Mouse (Mus musculus): ENCODE measurements around the gene C130026I21Rik. TPM values are rescaled to one million over a fixed set of nuclear protein-coding genes. Genes with fewer than 3 reads are reported as not detected.
A peak's percentile ranks its signal among the peaks of the same experiment; 100 is the strongest.
"Not testable (repeated sequence)": the region's sequence is repeated elsewhere in the genome, so short reads cannot be mapped to it uniquely, and the experiment has no call there.

C130026I21Rik gene
- polyA plus RNA-seq, 1 experiment from 2014 or later, result 0.09 TPM

GRCm38 (mm10) chr1:85118341-85118740, 152.0 kb downstream of the C130026I21Rik start:
- H3K27me3 ChIP-seq; ATAC-seq (ENCODE audit: insufficient number of reproducible peaks, low FRiP score, low TSS enrichment, low read depth); H3K36me3 ChIP-seq; H3K4me2 ChIP-seq (replicated peaks); H3K4me3 ChIP-seq (replicated peaks); H3K27ac ChIP-seq (replicated peaks); H3K9me3 ChIP-seq (replicated peaks); H3K9ac ChIP-seq; H3K4me1 ChIP-seq: not testable (repeated sequence)
- WGBS, result 70% methylated on average over 5 of the region's 6 CpGs

- not testable (repeated sequence) for H3K4me1 ChIP-seq; H3K27ac ChIP-seq (replicated peaks); ATAC-seq (ENCODE audit: insufficient number of reproducible peaks, low FRiP score, low TSS enrichment, low read depth); H3K4me2 ChIP-seq (replicated peaks); H3K4me3 ChIP-seq (replicated peaks); H3K27me3 ChIP-seq; H3K9me3 ChIP-seq (replicated peaks); H3K36me3 ChIP-seq; H3K9ac ChIP-seq
- 54% methylated on average over 4 of the region's 6 CpGs for WGBS
These were observed 152.8 kb downstream of the C130026I21Rik start for GRCm38 (mm10) chr1:85117537-85117936.

GRCm38 (mm10) chr1:85114666-85115402, 155.5 kb downstream of the C130026I21Rik start:
- H3K27me3 ChIP-seq; ATAC-seq (ENCODE audit: insufficient number of reproducible peaks, low FRiP score, low TSS enrichment, low read depth); H3K36me3 ChIP-seq; H3K27ac ChIP-seq (replicated peaks); H3K4me2 ChIP-seq (replicated peaks); H3K9me3 ChIP-seq (replicated peaks); H3K9ac ChIP-seq; H3K4me1 ChIP-seq; H3K4me3 ChIP-seq (replicated peaks): not testable (repeated sequence)
- 51% methylated on average over 6 of the region's 6 CpGs for WGBS

- WGBS, result 78% methylated on average over 3 of the region's 3 CpGs
- not testable (repeated sequence) for H3K9me3 ChIP-seq (replicated peaks); H3K27me3 ChIP-seq; H3K4me2 ChIP-seq (replicated peaks); H3K4me1 ChIP-seq; H3K9ac ChIP-seq; H3K4me3 ChIP-seq (replicated peaks); H3K27ac ChIP-seq (replicated peaks); H3K36me3 ChIP-seq
- peak; percentile 63; the same call in 1 of the 2 replicates for ATAC-seq (ENCODE audit: insufficient number of reproducible peaks, low FRiP score, low TSS enrichment, low read depth)
These were observed 156.3 kb downstream of the C130026I21Rik start for GRCm38 (mm10) chr1:85114078-85114477.

GRCm38 (mm10) chr1:85112889-85113288, 157.5 kb downstream of the C130026I21Rik start:
- not testable (repeated sequence) for H3K9me3 ChIP-seq (replicated peaks); H3K4me1 ChIP-seq; H3K9ac ChIP-seq; H3K27ac ChIP-seq (replicated peaks); H3K4me2 ChIP-seq (replicated peaks); ATAC-seq (ENCODE audit: insufficient number of reproducible peaks, low FRiP score, low TSS enrichment, low read depth); H3K4me3 ChIP-seq (replicated peaks); H3K27me3 ChIP-seq; H3K36me3 ChIP-seq
- 62% methylated on average over 2 of the region's 5 CpGs for WGBS

- not testable (repeated sequence) for ATAC-seq (ENCODE audit: insufficient number of reproducible peaks, low FRiP score, low TSS enrichment, low read depth); H3K9me3 ChIP-seq (replicated peaks); H3K27me3 ChIP-seq; H3K4me1 ChIP-seq; H3K9ac ChIP-seq; H3K27ac ChIP-seq (replicated peaks); H3K4me3 ChIP-seq (replicated peaks); H3K4me2 ChIP-seq (replicated peaks); H3K36me3 ChIP-seq
- WGBS, result 85% methylated on average over 7 of the region's 7 CpGs
These were observed 158.1 kb downstream of the C130026I21Rik start for GRCm38 (mm10) chr1:85112266-85112665.

- not testable (repeated sequence) for H3K36me3 ChIP-seq; H3K4me3 ChIP-seq (replicated peaks); H3K4me2 ChIP-seq (replicated peaks); H3K9me3 ChIP-seq (replicated peaks); H3K4me1 ChIP-seq; H3K27me3 ChIP-seq; ATAC-seq (ENCODE audit: insufficient number of reproducible peaks, low FRiP score, low TSS enrichment, low read depth); H3K27ac ChIP-seq (replicated peaks); H3K9ac ChIP-seq
- 68% methylated on average over 10 of the region's 10 CpGs for WGBS
These were observed 158.8 kb downstream of the C130026I21Rik start for GRCm38 (mm10) chr1:85111572-85111971.

GRCm38 (mm10) chr1:85110876-85111275, 159.5 kb downstream of the C130026I21Rik start:
- H3K36me3 ChIP-seq; H3K27me3 ChIP-seq; H3K27ac ChIP-seq (replicated peaks); H3K4me2 ChIP-seq (replicated peaks); H3K9ac ChIP-seq; H3K9me3 ChIP-seq (replicated peaks); H3K4me1 ChIP-seq; H3K4me3 ChIP-seq (replicated peaks); ATAC-seq (ENCODE audit: insufficient number of reproducible peaks, low FRiP score, low TSS enrichment, low read depth): not testable (repeated sequence)
- WGBS, result 78% methylated on average over 3 of the region's 3 CpGs

GRCm38 (mm10) chr1:85109753-85110152, 160.6 kb downstream of the C130026I21Rik start, which contains the start of gene A530032D15Rik:
Gene A530032D15Rik (minus strand): TSS chr1:85109853.
- not testable (repeated sequence) for ATAC-seq (ENCODE audit: insufficient number of reproducible peaks, low FRiP score, low TSS enrichment, low read depth); H3K4me3 ChIP-seq (replicated peaks); H3K27ac ChIP-seq (replicated peaks); H3K9me3 ChIP-seq (replicated peaks); H3K9ac ChIP-seq; H3K27me3 ChIP-seq; H3K4me1 ChIP-seq; H3K36me3 ChIP-seq; H3K4me2 ChIP-seq (replicated peaks)
- 88% methylated on average over 1 of the region's 7 CpGs for WGBS

- H3K27ac ChIP-seq (replicated peaks); H3K9me3 ChIP-seq (replicated peaks); ATAC-seq (ENCODE audit: insufficient number of reproducible peaks, low FRiP score, low TSS enrichment, low read depth); H3K9ac ChIP-seq; H3K36me3 ChIP-seq; H3K4me2 ChIP-seq (replicated peaks); H3K4me1 ChIP-seq; H3K27me3 ChIP-seq; H3K4me3 ChIP-seq (replicated peaks): not testable (repeated sequence)
- WGBS, result 63% methylated on average over 5 of the region's 6 CpGs
These were observed 164.4 kb downstream of the C130026I21Rik start for GRCm38 (mm10) chr1:85106013-85106412.

- not testable (repeated sequence) for H3K4me3 ChIP-seq (replicated peaks); H3K27me3 ChIP-seq; H3K9ac ChIP-seq; ATAC-seq (ENCODE audit: insufficient number of reproducible peaks, low FRiP score, low TSS enrichment, low read depth); H3K4me2 ChIP-seq (replicated peaks); H3K4me1 ChIP-seq; H3K36me3 ChIP-seq; H3K9me3 ChIP-seq (replicated peaks); H3K27ac ChIP-seq (replicated peaks)
- 81% methylated on average over 4 of the region's 4 CpGs for WGBS
These were observed 165.0 kb downstream of the C130026I21Rik start for GRCm38 (mm10) chr1:85105336-85105735.

- not testable (repeated sequence) for H3K4me3 ChIP-seq (replicated peaks); H3K27ac ChIP-seq (replicated peaks); H3K27me3 ChIP-seq; H3K36me3 ChIP-seq; H3K4me1 ChIP-seq; H3K4me2 ChIP-seq (replicated peaks); ATAC-seq (ENCODE audit: insufficient number of reproducible peaks, low FRiP score, low TSS enrichment, low read depth); H3K9me3 ChIP-seq (replicated peaks); H3K9ac ChIP-seq
- WGBS, result 84% methylated on average over 4 of the region's 4 CpGs
These were observed 168.6 kb downstream of the C130026I21Rik start for GRCm38 (mm10) chr1:85101754-85102153.
